Mouse (Mus musculus) adipocyte (in vitro differentiated cells): ENCODE data around the gene Cd109.

Source experiments
- DNase-seq: peaks from one replicate; pipeline ENCODE4 v3.0.0-alpha.2; 2016; ENCODE audit warnings: low spot score

Gene Cd109

GRCm38 (mm10) chr9:78646008-78646777 is 30.8 kb downstream of the Cd109 start:
- peak; percentile 76 for DNase-seq

- DNase-seq = no peak
Measured at GRCm38 (mm10) chr9:78648641-78649040, 33.3 kb downstream of the Cd109 start.

- no peak for DNase-seq
Measured at GRCm38 (mm10) chr9:78649398-78649797, 34.1 kb downstream of the Cd109 start.

- no peak for DNase-seq
Measured at GRCm38 (mm10) chr9:78657564-78657963, 42.2 kb downstream of the Cd109 start.

- no peak for DNase-seq
Measured at GRCm38 (mm10) chr9:78671446-78671985, 56.2 kb downstream of the Cd109 start.

GRCm38 (mm10) chr9:78700691-78701090 is 85.3 kb downstream of the Cd109 start:
- DNase-seq = peak; percentile 49

- no peak for DNase-seq
Measured at GRCm38 (mm10) chr9:78702509-78703239, 87.3 kb downstream of the Cd109 start.

GRCm38 (mm10) chr9:78720888-78721798 is 105.8 kb downstream of the Cd109 start:
- DNase-seq = peak; percentile 11

GRCm38 (mm10) chr9:78731931-78732330 is 116.6 kb downstream of the Cd109 start:
- no peak for DNase-seq

GRCm38 (mm10) chr9:78735519-78735918 is 120.2 kb downstream of the Cd109 start:
- DNase-seq = no peak

- DNase-seq = peak; percentile 21
Measured at GRCm38 (mm10) chr9:78742012-78742411, 126.7 kb downstream of the Cd109 start.

GRCm38 (mm10) chr9:78750246-78750645 is 134.9 kb downstream of the Cd109 start:
- peak; percentile 64 for DNase-seq
